Mouse (Mus musculus): ENCODE measurements around the gene Ptbp3. TPM values are rescaled to one million over a fixed set of nuclear protein-coding genes. Genes with fewer than 3 reads are reported as not detected.

Gene Ptbp3
- total RNA-seq, 2 experiments from 2014 or later = 6.7 to 10.0 TPM

DNA sequence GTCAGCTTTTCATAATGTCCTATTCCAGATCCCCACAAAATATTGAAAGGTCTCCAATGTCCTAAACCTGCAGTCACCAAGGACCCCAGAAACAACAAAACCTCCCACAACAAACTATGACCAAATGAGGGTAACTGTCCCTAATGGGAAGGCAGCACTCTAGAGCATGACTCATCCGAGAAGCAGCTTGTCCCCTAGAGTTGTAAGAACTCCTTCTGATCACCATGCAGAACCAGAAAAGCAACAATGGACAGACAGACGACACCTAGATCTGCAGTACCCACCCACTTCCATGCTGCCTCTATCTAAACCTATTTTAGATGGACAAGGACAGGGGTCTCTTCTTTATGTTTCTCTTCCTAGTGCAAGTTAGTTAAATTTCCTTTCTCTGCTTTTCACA lies 22.4 kb downstream of the Ptbp3 start:
- DNase-seq = no peak
- no peak overlapping the region for H3K27ac ChIP-seq
- no peak for TF ChIP-seq CTCF (IDR thresholded peaks at IDR 0.05)
- H3K4me3 ChIP-seq = no peak overlapping the region
- intact Hi-C loops (cut with DNase I) = no loop called here

DNA sequence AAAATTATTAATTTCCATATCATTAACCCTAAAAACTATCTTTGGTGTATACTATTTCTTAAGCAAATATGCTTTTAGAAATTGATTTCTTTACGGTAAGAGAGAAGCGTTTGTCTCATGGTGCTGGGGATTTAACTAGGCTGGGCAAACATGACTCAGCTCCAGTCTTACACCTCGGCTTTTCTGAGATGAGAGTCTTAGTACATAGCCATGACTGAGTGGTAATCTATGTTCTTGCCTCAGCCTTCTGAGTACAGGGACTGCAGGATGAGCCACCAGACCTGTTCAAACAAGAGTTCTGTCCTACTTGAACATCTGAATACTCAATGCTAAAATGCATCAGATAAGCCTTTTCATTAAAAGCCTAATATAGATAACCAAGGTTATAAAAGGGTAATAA lies 24.3 kb downstream of the Ptbp3 start:
- intact Hi-C loops (cut with DNase I) = no loop called here
- DNase-seq = no peak
- no peak overlapping the region for H3K27ac ChIP-seq
- no peak for TF ChIP-seq CTCF (IDR thresholded peaks at IDR 0.05)
- H3K4me3 ChIP-seq = no peak overlapping the region

DNA sequence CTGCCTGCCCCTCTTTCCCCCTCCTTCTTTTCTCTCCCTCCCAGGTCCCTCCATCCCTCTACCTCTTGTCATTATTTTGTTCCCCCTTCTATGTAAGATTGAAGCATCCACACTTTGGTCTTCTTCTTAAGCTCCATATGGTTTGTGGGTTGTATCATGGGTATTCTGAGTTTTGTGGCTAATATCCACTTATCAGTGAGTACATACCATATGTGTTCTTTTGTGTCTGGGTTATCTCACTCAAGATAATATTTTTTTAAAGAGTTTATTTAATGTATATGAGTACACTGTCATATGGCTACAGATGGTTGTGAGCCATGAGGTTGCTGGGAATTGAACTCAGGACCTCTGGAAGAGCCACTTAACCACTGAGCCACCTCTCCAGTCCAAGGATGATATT lies 38.8 kb downstream of the Ptbp3 start:
- Histone ChIP-seq H3K27ac (no peak overlapping the region), H3K4me3 (no peak overlapping the region)
- no peak for DNase-seq
- no peak for TF ChIP-seq CTCF (IDR thresholded peaks at IDR 0.05)
- intact Hi-C loops (cut with DNase I) = no loop called here

DNA sequence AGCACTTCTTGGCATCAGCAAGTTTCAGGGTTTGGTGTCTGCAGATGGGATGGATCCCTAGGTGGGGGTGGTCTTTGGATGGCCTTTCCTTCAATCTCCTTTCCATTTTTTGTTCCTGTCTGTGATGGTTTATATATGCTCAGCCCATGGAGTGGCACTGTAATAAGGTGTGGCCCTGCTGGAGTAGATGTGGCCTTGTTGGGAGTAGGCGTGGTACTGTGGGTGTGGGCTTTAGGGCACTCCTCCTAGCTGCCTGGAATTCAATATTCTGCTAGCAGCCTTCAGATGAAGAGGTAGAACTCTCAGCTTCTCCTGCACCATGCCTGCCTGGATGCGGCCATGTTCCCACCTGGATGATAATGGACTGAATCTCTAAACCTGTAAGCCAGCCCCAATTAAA lies 39.6 kb downstream of the Ptbp3 start:
- DNase-seq = no peak
- Histone ChIP-seq H3K4me3 (no peak overlapping the region), H3K27ac (no peak overlapping the region)
- intact Hi-C loops (cut with DNase I) = no loop called here
- TF ChIP-seq CTCF (IDR thresholded peaks at IDR 0.05) = no peak

DNA sequence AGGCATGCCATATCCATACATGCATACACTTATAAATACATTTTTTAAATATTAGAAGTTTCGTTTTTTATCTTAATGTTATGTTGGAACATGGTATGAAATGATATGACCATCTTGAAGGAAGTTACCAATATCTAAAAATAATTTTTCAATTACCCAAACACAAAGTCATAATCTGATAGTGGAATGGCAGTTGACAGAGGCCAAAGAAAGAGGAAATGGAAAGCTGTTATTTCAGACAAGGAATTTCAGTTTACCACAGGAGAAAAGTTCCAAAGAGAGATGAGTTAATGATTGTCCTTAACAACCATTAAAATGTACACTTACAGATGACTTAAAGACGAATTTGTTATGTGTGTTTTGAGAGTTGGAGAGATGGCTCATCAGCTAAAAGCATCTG lies 41.4 kb downstream of the Ptbp3 start:
- no peak for TF ChIP-seq CTCF (IDR thresholded peaks at IDR 0.05)
- no peak overlapping the region for H3K27ac ChIP-seq
- intact Hi-C loops (cut with DNase I) = no loop called here
- no peak overlapping the region for H3K4me3 ChIP-seq
- DNase-seq = no peak

DNA sequence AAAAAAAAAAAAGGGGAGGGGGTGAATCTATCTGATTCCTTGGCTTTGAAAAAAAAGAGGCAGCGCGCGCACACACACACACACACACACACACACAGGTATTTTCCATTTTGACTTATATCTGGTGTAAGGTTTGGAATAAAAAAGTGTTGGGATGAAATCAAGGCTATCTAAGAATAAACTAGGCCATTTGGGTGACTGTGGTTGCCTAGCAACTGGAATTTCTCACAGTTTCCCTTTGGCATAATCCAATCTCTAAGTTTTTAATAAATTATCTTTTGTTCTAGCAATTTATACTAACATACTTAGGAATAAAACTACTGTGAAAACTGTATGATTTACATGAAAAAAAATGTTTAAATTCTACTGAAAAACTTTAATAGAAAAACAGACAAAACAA lies 42.5 kb downstream of the Ptbp3 start:
- intact Hi-C loops (cut with DNase I) = no loop called here
- no peak overlapping the region for H3K27ac ChIP-seq
- DNase-seq = no peak
- TF ChIP-seq CTCF (IDR thresholded peaks at IDR 0.05) = no peak
- H3K4me3 ChIP-seq = no peak overlapping the region

DNA sequence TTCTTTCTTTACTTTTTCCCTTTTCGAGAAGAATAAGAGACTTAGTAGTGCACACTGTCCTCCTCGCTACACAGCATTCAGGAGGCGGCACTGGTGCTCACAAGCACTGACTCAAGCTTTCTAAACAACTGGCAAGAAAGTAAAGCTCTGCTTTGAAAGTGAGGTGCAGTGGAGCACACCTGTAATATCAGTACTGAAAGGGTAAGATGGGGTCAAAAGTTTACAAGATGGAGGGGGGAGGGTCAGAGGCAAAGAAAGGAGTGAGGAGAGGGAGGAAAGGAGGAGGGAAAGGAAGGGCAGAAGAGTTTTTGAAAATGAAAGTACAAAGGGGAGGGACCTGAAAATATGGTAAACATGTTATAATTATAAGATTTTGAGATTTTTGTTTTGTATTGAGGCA lies 43.7 kb downstream of the Ptbp3 start:
- no peak overlapping the region for H3K4me3 ChIP-seq
- TF ChIP-seq CTCF (IDR thresholded peaks at IDR 0.05) = no peak

DNA sequence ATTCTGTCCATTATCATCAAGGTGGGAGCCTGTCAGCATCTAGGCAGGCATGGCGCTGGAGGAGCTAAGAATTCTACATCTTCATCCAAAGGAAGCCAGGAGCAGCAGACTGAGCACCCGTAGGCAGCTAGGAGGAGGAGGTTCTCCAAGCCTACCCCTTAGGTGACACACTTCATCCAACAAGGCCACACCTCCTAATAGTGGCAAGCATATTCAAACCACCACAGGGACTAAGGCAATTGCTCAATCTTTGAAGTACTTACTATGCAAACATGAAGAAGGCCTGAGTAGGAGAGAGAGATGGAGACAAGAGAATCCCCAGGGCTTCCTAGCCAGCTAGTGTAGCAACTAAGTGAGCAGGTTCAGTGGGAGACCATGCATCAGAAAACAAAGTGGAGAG lies 58.1 kb downstream of the Ptbp3 start:
- Histone ChIP-seq H3K27ac (no peak overlapping the region), H3K4me3 (no peak overlapping the region)
- TF ChIP-seq CTCF (IDR thresholded peaks at IDR 0.05) = no peak
- intact Hi-C loops (cut with DNase I) = no loop called here
- no peak for DNase-seq

More for the DNA sequence above, 43.7 kb downstream of the Ptbp3 start:
- intact Hi-C loops (cut with DNase I) = no loop called here
- DNase-seq = no peak
- H3K27ac ChIP-seq = no peak overlapping the region

DNA sequence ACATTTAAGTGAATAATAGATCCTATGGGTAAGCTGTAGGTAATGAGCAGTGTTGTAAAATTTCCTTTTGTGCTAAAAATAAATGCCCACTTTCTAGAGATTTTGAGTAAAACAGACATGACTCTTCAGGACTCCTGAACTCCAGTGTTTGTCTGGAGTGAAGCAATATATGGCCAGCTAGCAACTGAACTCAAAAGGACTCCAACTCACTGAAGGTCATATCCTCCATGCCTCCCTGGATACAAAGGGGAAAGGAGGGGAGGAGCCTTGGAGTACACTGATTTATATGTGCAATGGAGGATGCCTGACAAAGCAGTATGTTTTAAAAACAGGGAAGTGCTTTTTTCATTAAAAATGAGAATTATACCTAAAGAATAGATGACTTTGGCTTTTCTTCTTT lies 77.9 kb downstream of the Ptbp3 start:
- intact Hi-C loops (cut with DNase I) = no loop called here
- H3K4me3 ChIP-seq = no peak overlapping the region
- DNase-seq = no peak

DNA sequence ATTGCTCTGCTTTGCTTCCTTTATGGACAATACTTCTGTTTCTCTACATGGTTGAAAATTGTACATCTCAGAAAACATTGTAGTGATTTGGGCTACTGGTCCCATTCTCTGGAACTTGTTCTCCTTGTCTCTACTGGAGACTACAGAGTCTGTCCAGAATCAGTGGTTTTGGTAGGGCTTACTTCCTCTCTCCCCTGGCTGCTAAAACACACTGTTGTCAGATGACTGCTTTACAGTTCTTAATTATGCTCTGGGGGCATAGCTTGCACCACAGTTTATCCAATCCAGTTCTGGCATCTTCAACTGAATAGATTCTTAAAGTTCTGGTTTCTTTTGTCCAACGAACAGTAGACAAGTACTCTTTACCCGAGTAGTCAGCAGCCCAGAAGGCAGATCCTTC lies 83.7 kb downstream of the Ptbp3 start:
- TF ChIP-seq CTCF (IDR thresholded peaks at IDR 0.05) = no peak
- intact Hi-C loops (cut with DNase I) = no loop called here
- no peak overlapping the region for H3K27ac ChIP-seq
- H3K4me3 ChIP-seq = no peak overlapping the region
- no peak for DNase-seq

More for the DNA sequence above, 77.9 kb downstream of the Ptbp3 start:
- no peak overlapping the region for H3K27ac ChIP-seq
- TF ChIP-seq CTCF (IDR thresholded peaks at IDR 0.05) = no peak

DNA sequence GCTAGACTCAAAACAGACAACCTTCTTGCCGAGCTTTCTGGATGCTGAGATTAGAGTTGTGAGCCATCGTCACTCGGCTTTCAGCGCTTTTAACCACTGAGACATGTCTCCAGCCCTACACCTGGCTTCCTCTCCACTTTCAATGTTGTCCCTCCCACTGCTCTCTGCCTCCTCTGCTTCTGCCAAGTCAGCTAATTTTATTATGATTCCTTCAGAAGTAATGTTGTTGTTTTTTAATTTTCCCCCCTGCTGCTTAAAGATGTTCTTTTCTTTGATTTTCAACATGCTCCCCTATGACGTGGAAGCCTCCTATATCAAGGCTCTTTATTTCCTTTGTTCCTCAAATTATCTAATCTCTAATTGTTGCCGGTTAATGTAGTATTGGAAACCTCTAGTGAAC lies 84.5 kb downstream of the Ptbp3 start:
- intact Hi-C loops (cut with DNase I) = no loop called here
- no peak for TF ChIP-seq CTCF (IDR thresholded peaks at IDR 0.05)
- DNase-seq = no peak
- Histone ChIP-seq H3K27ac (no peak overlapping the region), H3K4me3 (no peak overlapping the region)

DNA sequence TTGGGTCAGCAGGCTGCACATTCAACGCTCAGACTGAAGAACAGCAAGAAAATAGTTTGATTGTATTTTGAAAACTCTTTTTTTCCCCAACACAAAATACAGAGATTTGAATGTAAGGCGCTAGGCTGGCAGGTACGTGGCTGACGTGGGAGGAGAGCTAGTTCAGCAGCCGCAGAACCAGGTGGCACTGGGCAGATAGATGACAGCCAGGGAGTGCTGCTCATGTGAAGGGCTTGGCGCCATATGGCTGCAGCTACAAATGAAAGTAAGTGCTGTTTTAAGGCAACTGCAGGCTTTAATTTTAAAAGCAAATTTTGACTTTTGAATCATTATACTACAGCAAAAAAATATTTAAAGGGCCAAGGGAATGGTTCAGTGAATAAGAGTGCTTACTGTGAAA lies 86.7 kb downstream of the Ptbp3 start:
- Histone ChIP-seq H3K27ac (no peak overlapping the region), H3K4me3 (no peak overlapping the region)
- no peak for DNase-seq
- no peak for TF ChIP-seq CTCF (IDR thresholded peaks at IDR 0.05)
- intact Hi-C loops (cut with DNase I) = no loop called here

DNA sequence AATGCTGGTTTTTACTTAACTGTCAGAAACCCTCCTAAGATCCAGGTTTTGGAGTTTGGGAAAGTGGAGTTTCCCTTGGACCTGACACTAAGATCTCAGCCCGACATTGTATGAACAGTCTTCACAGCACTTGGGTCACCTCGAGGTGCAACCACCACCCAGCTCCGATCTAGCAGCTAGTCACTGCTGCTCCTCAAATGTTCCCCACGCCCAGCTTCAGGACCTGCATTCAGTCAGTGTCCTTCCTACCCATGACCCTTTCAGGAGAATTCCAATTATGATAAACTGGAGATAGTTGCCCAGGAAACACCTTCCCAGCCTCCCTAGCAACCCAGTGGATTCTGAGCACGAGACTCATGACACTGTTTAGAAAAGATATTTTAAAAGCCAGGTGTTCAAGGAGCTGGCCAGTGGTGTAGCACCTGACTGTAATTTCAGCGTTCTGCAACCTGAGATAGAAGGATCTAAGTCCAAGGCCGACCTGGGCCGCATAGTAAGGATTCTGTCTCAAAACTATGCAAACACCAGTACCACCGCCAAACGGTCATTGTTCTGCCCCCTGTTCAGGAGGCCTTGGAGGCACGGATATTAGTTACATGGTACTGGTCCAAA lies 87.9 kb downstream of the Ptbp3 start:
- intact Hi-C loops (cut with DNase I) = no loop called here
- no peak for TF ChIP-seq CTCF (IDR thresholded peaks at IDR 0.05)
- no peak overlapping the region for H3K27ac ChIP-seq
- DNase-seq = no peak
- H3K4me3 ChIP-seq = no peak overlapping the region

DNA sequence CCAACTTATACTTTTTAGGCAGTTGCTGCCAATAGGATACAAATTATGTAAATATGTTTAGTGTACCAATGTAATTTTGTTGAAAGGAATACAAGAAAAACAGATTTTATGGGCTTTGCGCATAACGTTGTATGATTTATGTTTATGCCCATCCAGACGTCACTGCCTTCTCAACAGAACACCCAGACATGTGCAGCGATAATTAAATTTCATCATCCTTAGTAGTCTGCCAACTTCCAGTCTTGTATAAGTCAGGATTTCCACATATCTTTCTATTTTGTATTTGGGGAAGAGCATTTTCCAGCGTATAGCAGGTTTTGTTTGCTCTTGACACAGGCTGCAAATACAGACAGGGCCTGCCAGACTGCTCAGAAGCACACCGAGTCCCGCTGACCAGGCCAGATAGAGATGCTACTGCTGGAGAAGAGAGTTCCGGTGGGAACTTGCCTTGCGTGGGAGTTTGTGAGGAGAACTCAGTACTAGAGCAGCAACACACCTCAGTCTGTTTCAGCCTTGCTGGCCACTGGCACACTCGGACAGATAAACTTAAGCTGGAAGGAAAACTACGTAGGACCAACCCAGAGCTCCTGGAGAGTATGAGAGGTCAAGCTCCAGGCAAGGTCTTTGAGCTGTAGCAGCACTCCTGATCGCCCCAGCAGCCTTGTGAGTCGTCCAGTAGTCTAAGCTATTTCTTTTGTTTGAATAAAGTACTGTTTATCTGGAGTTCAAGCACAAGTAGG lies 89.8 kb downstream of the Ptbp3 start:
- no peak overlapping the region for H3K27ac ChIP-seq
- no peak for TF ChIP-seq CTCF (IDR thresholded peaks at IDR 0.05)
- DNase-seq = no peak
- intact Hi-C loops (cut with DNase I) = no loop called here
- no peak overlapping the region for H3K4me3 ChIP-seq

Data from gastrocnemius, adult 2 months (tissue).